Mouse (Mus musculus): ENCODE data around the gene Pde2a.

Pde2a gene

GRCm38 (mm10) chr7:101476493-101476892 is 55.0 kb downstream of the Pde2a start:
- no peak for DNase-seq

DNA sequence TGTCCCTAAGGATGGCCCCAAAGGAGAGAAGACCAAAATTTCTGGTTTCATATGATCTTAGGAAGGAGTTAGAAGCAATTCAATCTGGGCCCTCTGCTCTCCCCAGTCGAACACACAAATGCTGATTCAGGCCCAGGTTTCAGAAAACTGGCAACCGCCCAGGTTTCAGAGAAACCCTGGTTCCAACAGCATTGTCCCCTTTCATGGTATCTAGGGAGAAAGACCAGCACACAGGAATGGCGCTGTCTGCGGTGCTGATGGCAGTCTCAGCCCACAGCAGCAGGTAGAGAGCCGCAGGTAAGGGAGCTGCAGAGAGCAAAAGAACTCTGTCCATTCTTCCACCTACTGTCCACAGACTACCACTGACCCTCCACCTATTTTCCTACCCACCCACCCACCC is 55.7 kb downstream of the Pde2a start:
- no peak for DNase-seq

DNA sequence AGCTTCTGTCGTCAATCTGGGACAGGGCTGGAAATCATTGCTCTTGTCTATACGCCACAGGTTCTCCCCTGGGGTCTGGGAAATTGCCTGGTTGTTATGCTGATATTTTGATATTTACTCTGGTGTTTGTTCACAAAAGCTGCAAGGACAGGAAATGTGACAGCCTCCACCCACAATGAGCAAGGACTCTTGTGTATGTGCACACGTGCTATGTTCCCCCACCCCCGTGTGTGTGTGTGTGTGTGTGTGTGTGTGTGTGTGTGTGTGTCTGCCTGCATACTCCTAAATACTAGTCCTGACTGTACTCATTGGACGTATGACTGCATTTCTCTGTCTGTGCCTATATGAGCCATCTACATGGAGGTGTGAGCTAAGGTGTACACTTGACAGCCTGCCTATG is 56.6 kb downstream of the Pde2a start:
- no peak for DNase-seq

- DNase-seq, result no peak
These were observed 58.4 kb downstream of the Pde2a start for GRCm38 (mm10) chr7:101479841-101480240.

- DNase-seq, result no peak
These were observed 59.2 kb downstream of the Pde2a start for GRCm38 (mm10) chr7:101480671-101481070.

DNA sequence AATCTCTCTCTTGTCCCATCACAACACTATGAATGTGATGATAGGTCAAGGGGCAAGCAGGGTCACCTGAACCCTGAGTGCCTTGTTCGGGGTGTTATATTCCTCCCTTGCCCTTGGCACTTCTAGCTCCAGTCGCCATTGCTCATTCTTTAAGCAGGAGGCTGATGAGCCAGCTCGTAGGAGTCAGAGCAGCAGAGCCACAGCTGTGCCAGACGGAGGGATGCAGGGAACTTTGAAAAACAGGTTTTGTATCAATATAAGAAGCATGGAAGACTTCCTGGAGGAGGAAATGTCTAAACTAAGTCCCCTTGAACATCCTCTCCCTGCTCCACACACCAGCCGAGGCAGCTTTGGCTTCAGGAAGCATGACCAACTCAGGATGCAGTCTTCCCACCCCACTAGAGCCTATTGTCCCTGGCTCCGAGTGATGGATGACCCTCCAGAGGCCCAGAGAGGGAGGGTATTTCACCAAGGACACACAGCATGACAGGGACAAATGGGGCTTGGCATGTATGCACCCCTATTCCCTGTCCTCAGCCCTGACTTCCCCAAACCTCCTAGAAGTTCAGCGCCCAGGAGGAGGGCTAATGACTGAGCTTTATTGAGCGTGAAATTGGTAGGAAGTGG is 60.5 kb downstream of the Pde2a start:
- no peak for DNase-seq

DNA sequence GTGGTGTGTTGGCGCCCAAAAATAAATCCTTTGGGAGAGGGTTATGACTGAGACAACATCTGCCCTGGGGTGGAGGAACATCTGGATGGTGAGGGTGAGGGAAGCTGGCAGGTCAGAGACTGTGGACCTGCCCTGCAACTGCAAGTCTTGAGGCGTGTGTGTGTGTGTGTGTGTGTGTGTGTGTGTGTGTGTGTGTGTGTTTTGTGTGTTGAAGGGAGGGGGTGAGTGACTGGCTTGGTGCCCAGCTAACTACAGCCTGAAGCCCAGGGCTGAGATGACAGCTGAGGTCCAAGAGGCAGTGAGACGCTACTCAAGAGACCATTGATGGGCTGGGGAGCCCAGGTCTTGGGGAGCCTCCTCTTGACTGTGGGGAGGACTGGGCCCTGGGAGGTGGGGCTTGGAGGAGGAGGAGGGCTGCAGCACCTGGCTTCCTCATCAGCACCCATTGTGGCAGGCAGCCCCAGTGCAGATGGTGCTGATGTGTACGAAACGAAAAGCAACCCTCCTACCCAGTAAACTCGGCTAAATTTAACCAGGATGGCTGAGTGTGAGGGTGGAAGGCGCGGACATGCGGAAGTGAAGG is 61.1 kb downstream of the Pde2a start:
- DNase-seq, result peak; percentile 64

DNA sequence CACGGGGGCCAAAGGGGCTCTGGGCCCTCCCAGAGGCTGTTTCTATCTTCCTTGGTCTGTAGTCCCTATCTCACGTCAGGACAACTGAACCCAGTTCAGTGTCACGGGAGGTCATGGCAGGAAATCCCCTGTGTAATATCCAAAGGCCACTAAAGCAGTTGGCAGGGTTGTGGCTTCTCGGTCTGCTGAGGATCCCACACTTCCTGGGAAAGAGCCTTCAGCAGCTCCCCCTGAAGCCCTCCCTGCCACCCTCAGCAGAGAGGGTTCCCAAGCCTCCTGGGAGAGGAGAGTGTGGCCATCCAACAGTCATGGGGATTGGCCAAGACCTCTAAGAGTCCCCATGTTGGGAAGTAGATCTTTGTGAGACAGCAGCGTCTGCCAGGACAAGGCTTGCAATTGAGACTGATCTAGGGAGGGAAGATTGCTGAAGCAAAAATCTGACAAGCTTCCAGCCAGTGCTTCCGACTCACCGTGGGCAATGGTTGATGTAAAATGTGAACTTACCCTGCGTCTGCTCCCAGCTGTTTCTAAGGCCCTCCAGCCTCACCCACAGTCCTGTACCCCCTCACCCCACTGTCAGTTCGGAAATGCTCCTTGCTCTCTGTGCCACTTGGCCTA is 62.1 kb downstream of the Pde2a start:
- no peak for DNase-seq

DNA sequence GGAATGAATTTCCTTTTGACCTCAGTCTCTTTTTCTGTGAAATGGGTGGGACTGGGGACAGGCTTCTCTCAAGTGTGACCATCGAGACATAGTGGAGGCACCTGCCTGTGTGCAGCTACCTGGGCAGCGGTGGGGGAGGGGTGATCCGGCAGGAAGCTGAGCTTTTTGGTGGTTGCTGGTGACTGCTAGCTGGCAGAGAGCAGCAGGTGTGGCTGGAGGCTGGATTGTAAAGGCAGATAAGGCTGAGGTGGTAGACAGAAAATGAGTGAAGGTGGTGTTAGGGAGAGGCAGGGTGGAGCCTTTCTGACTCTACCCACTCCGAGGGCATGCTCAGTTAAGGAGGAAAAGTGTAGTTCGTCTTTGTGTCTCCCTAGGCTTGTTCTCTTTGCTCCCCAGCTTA is 65.6 kb downstream of the Pde2a start:
- DNase-seq, result peak; percentile 52

DNA sequence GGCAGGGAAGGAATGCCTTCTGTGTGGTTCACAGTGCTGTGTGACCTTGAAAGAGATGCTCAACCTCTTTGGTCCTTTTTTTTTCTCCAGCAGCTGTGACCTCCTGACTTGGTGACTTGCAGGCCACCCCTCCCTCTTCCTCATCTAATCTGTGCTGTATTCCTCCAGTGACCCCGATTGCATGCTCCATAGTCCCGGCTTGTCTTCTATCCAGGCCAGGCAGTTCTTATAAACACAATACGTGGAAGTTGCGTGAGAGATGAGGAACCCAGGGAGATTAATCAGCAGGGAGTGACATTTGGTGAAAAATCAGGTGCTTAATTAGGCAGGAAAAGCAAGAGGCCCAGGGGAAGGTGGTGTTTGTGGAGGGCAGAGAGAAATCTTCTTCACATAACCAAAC is 69.5 kb downstream of the Pde2a start:
- no peak for DNase-seq

DNA sequence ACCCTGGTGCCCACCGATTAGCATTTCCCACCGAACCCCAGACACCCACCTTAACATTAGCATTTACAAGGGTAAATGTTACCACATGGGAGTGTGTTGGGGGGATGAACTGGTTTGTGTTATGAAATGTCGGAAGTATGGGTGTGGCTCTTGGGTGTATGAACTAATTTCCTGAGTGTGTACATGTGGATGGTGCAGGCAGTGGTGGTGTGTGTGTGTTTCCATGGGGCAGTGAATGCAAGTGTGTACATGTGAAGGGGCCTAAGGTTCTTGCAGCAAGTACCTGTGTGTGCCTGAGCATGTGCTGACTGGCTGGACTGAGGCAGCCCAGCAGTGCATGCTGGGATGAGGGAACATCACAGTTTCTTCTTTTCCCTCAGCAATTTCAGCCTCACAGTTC is 76.9 kb downstream of the Pde2a start:
- no peak for DNase-seq

GRCm38 (mm10) chr7:101499251-101499650 is 77.8 kb downstream of the Pde2a start:
- DNase-seq, result peak; percentile 68

DNA sequence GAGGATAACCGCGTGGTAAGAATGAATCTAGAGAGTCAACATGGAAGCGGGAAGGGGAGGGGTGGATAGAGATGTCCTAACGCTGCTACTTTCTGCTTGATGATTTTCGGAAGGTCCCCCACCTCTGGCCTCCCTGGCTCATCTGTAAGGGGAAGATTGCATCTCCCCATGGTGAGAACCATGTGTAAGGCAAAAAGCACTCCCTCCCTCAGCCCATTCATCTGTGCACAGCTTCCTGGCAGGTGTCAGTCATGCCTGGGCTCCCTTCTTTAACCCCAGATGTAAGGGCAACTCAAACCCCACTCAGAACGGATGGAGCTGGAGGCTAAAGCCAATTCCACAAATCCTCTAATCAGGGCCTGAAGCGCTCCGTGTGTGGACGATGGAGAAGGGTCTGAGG is 78.2 kb downstream of the Pde2a start:
- peak; percentile 47 for DNase-seq

DNA sequence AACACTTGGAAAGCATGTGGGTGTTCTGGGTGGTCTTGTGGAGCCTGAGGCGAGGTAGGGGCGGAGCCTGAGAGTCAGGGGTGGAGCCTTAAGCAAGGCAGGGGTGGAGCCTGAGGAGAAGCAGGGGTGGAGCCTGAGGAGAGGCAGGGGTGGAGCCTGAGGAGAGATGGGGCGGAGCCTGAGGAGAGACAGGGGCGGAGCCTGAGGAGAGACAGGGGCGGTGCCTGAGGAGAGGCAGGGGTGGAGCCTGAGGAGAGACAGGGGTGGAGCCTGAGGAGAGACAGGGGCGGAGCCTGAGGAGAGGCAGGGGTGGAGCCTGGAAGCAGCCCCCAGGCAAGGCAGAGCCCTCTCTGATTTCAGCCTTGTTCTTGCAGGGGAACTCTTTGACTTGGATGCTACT is 79.7 kb downstream of the Pde2a start:
- DNase-seq, result no peak

DNA sequence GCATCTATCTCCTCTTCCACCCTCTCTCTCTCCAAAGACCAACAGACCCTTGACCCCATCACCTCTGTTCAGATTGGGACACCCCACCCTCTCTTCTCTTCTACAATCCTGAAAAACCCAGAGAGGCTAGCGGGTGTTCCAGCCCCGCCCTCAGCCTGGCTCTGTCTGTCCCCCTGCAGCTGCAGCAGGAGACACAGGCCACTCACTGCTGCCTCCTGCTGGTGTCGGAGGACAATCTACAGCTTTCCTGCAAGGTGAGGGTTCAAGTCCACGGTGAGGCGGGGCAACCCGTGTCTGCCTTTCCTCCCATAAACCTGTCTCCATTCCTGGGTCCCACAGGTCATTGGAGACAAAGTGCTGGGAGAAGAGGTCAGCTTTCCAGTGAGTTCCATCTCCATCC is 80.2 kb downstream of the Pde2a start:
- DNase-seq, result no peak

DNA sequence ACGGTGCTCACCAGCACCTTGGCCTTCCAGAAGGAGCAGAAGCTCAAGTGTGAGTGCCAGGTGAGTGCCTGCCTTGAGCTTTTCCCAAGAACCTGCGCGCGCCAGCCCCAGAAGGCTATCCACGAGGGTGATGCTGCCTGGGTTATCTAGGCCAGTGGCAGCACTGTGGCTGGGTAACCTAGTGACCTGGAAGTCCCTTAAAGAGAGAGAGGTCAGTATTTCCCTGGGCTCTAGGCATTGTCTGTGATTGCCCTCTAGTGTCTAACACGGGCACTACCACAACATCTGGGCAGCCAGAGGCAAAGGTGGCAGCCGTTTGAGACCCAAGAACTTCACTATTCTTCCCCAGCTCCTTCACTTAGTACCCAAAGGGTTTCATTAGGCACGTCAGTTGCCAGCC is 81.9 kb downstream of the Pde2a start:
- DNase-seq, result peak; percentile 72

- DNase-seq, result no peak
These were observed 82.3 kb downstream of the Pde2a start for GRCm38 (mm10) chr7:101503803-101504202.

DNA sequence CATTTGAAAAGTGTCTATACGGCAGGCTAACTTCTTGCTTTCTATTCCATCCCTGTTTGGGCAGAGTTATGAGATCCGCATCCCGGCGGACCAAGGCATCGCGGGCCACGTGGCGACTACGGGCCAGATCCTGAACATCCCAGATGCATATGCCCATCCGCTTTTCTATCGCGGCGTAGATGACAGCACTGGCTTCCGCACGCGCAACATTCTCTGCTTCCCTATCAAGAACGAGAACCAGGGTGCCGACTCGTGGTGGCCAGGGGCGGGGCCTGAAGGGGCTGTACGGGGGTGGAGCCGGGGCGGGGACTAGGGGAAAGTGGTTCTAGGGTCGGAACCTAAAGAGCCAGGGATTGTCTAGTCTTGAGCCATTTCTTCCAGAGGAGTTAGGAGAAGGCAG is 83.0 kb downstream of the Pde2a start:
- peak; percentile 66 for DNase-seq

DNA sequence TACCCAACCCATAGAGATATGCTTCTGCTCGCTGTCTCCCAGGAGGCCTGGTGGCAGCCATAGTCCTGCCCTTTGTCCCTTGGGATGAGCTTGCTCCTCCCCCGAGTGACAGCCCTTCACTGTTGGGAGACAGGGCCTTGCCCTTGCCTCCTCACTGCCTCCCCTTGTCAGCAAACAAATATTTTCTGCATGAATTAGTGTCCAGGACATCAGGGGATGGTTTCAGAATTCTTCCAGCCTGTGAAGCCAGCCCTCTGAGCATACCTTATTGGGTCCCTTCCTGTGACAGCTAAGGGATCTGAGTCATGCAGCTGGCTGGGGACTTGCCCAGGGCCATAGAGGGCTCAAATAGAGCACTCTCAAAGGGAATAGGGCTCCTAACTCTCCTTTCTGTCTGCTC is 87.7 kb downstream of the Pde2a start:
- no peak for DNase-seq

DNA sequence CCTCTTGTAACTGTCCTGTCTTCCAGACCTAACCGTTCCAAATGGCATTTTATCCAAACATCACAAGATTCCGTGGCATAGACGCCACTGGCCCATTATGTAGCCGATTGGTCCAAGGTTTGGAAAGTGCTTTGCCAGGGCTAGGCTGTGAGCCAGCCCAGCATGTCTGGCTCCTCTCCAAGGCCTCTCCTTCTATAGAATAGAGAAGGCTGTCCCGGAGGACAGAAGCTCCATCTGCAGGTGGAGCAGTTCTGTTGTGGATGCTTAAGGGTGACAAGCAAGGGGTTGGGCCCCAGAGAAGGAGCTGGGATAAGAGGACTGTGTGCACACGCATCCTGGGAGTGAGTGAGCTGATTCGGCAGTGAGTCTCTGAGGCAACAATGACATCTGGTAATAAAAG is 92.2 kb downstream of the Pde2a start:
- no peak for DNase-seq

GRCm38 (mm10) chr7:101514768-101515167 is 93.3 kb downstream of the Pde2a start:
- DNase-seq, result no peak

- no peak for DNase-seq
These were observed 93.8 kb downstream of the Pde2a start for GRCm38 (mm10) chr7:101515295-101515694.

- DNase-seq, result peak; percentile 40
These were observed 95.0 kb downstream of the Pde2a start for GRCm38 (mm10) chr7:101516460-101516859.

- DNase-seq, result no peak
These were observed 100.2 kb downstream of the Pde2a start for GRCm38 (mm10) chr7:101521696-101522095.

- DNase-seq, result no peak
These were observed 101.7 kb downstream of the Pde2a start for GRCm38 (mm10) chr7:101523205-101523604.

Data from thymus, postnatal 14 days (tissue).